Mouse (Mus musculus): ENCODE results near the gene Zfp955b. TPM values are rescaled to one million over a fixed set of nuclear protein-coding genes. Genes with fewer than 3 reads are reported as not detected.
"Not testable (repeated sequence)": the region's sequence is repeated elsewhere in the genome, so short reads cannot be mapped to it uniquely, and the experiment has no call there.

The Zfp955b gene
- total RNA-seq (2021) = 10 to 100 TPM; 26.3 to 35.5 TPM

- intact Hi-C loops (cut with DNase I); DNase-seq: not testable (repeated sequence)
Observed at GRCm38 (mm10) chr17:33289039-33289875, at the start of gene Zfp955b. Gene Zfp955b (plus strand): TSS chr17:33289544.

DNA sequence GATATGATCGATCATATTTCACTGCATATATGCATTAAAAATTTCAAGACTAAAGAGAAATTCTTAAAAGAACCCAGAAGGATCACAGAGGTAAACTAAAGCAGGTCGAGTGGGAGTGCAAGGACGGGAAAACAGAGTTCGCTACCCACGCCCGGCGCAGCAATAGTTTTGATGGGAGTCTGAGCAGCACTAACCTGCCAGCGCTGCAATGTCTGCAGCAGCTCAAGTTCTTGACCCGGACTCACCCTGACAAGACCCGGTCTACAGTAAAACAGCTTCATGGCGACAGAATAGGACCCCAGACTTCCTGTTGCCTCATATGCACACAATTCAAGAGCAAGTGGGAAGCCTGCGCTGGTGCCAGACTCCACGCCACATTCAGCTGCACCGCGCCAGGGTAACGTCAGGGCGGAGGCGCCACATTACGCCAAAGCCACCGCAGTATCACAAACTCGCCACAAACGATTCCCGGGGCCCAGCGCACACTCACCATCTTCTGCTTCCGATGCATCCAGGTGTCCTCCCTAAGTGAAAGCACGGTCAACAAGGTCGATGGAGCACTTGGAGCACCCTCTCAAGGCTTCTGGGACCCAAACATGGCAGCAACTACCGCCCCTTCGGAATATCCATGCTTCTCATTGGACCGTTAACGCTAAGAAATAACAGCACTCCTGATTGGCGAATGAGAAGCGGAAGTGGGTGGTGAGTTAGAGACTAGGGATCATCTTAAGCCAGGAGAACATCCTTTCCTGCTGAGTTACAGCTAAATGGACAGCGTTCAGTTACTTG, 34.6 kb upstream of the Zfp955b start, which contains the start of gene Zfp955a:
TSS of gene Zfp955a (minus strand) at position 616 of the 789 bp plus-strand sequence.
- intact Hi-C loops (cut with DNase I) = not testable (repeated sequence)

DNA sequence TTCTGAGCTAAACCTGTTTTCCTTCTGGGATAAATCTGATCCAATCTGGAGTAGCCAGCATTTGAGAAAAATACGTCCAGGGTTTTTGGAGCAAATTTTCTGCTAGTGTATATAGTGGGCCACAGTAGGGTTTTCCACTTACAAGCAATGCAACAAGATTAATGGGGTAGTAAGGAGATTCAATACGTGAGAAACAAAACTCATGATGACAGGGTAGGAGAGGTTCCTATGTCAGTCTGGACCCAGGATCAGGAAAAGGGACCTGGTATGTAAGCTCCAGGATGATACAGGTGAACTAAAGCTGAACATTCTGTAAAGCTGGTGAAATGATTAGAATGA, 34.1 kb upstream of the Zfp955b start:
- DNase-seq; intact Hi-C loops (cut with DNase I): not testable (repeated sequence)

More for the DNA sequence above, 34.6 kb upstream of the Zfp955b start, which contains the start of gene Zfp955a:
- not testable (repeated sequence) for DNase-seq

- intact Hi-C loops (cut with DNase I) = no loop called here
- no peak for DNase-seq
Observed at GRCm38 (mm10) chr17:33264376-33264775, 25.0 kb upstream of the Zfp955b start, which contains the start of gene Olfr63. Gene Olfr63 (plus strand): TSS chr17:33264676.

- intact Hi-C loops (cut with DNase I) = no loop called here
- no peak for DNase-seq
Observed at GRCm38 (mm10) chr17:33268907-33269306, 20.4 kb upstream of the Zfp955b start.

DNA sequence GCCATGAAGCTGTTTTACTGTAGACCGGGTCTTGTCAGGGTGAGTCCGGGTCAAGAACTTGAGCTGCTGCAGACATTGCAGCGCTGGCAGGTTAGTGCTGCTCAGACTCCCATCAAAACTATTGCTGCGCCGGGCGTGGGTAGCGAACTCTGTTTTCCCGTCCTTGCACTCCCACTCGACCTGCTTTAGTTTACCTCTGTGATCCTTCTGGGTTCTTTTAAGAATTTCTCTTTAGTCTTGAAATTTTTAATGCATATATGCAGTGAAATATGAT, 469 bp downstream of the Zfp955b start:
- intact Hi-C loops (cut with DNase I); DNase-seq: not testable (repeated sequence)

DNA sequence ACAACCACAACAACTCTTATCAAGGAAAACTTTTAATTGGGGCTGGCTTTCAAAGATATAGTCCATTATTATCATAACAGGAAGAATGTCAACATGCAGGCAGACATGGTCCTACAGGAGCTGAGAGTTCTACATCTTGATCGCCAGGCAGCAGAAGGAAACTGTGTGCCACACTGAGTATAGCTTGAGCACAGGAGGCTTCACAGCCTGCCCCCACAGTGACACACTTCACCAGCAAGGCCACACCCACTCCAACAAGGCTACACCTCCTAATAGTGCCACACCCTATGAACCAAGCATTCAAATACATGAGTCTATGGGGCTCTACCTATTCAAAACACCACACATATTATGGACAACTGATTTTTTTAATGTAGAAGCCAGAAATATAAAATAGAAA, 63.6 kb downstream of the Zfp955b start:
- intact Hi-C loops (cut with DNase I) = no loop called here
- no peak for DNase-seq

Other genes with a start within 250 kb of the Zfp955b start
- gene 4921501E09Rik, start 221.5 kb upstream of the Zfp955b start, total RNA-seq (2021) = not detected
- gene Zfp563, start 200.2 kb upstream of the Zfp955b start, total RNA-seq (2021) = 10 to 100 TPM; 28.2 to 32.1 TPM
- gene Morc2b, start 149.9 kb upstream of the Zfp955b start, total RNA-seq (2021) = under 1 TPM; 0.38 to 0.91 TPM
- gene Olfr55, start 121.1 kb upstream of the Zfp955b start, total RNA-seq (2021) = not detected
- gene Olfr239, start 98.2 kb upstream of the Zfp955b start, total RNA-seq (2021) = not detected
- under 1 TPM; 0.30 to 0.40 TPM for gene Olfr1564, start 67.9 kb upstream of the Zfp955b start, total RNA-seq (2021)
- 10 to 100 TPM; 16.9 to 17.5 TPM for gene Zfp955a, start 34.4 kb upstream of the Zfp955b start, total RNA-seq (2021)
- gene Olfr63, start 24.9 kb upstream of the Zfp955b start, total RNA-seq (2021) = under 1 TPM in 1 of 2 experiments, not detected in 1; 0.06 TPM
- gene Zfp81, start 69.3 kb downstream of the Zfp955b start, total RNA-seq (2021) = 10 to 100 TPM; 35.2 to 41.8 TPM
- gene Zfp101, start 105.1 kb downstream of the Zfp955b start, total RNA-seq (2021) = 10 to 100 TPM; 13.7 to 14.9 TPM
- gene Actl9, start 143.4 kb downstream of the Zfp955b start, total RNA-seq (2021) = not detected
- gene Adamts10, start 234.7 kb downstream of the Zfp955b start, total RNA-seq (2021) = 10 to 100 TPM; 63.9 to 64.7 TPM

Data from left cerebral cortex, postnatal 4 days (tissue).